Mouse (Mus musculus) forebrain, embryonic 13.5 days (tissue): ENCODE data around the gene Atf2. TPM values are rescaled to one million over a fixed set of nuclear protein-coding genes. Genes with fewer than 3 reads are reported as not detected.
"Not testable (repeated sequence)": the region's sequence is repeated elsewhere in the genome, so short reads cannot be mapped to it uniquely, and the experiment has no call there.

Experiments
- ATAC-seq: fragments of 200-750 bp; cut with Nextera tagmentation; 2 replicates; pipeline ENCODE4 v1.8.0; 2017
- H3K27ac ChIP-seq: fragments of 300-500 bp; sonication (generic); 2 replicates; pipeline ENCODE4 v1.5.1; 2015; ENCODE audit warnings: inconsistent platforms, mild to moderate bottlenecking, moderate library complexity
- H3K27me3 ChIP-seq: fragments of 300-500 bp; sonication (generic); 2 replicates; pipeline ENCODE4 v1.6.1; 2015; ENCODE audit warnings: mild to moderate bottlenecking, inconsistent platforms
- H3K36me3 ChIP-seq: fragments of 300-500 bp; sonication (generic); 2 replicates; pipeline ENCODE4 v1.6.1; 2015; ENCODE audit warnings: mild to moderate bottlenecking, inconsistent platforms; ENCODE audit not compliant: poor library complexity, severe bottlenecking
- H3K4me1 ChIP-seq: fragments of 300-500 bp; sonication (generic); 2 replicates; pipeline ENCODE4 v1.6.1; 2015; ENCODE audit warnings: inconsistent platforms
- H3K4me2 ChIP-seq: fragments of 300-500 bp; sonication (generic); 2 replicates; pipeline ENCODE4 v1.6.1; 2015; ENCODE audit warnings: inconsistent platforms, mild to moderate bottlenecking, moderate library complexity
- H3K4me3 ChIP-seq: fragments of 300-500 bp; sonication (generic); 2 replicates; pipeline ENCODE4 v1.5.1; 2015; ENCODE audit warnings: mild to moderate bottlenecking, inconsistent platforms
- H3K9ac ChIP-seq: fragments of 300-500 bp; sonication (generic); 2 replicates; pipeline ENCODE4 v1.6.1; 2015; ENCODE audit warnings: mild to moderate bottlenecking, inconsistent platforms
- H3K9me3 ChIP-seq: fragments of 300-500 bp; sonication (generic); replicated peaks from 2 replicates; pipeline ENCODE4 v1.6.1; 2016; ENCODE audit warnings: inconsistent platforms
- WGBS: fragments of 180-500 bp; shearing (Covaris S2); methylation state at CpG from one replicate; pipeline ENCODE4 v1.1.7; 2015; 5-methylcytosine and 5-hydroxymethylcytosine counted together
- polyA plus RNA-seq: library from polyadenylated mRNA; unstranded; fragments of >200 nt; fragmentation: Nextera tagmentation; extraction: Ambion mirVana; gene quantifications from 2 replicates; pipeline ENCODE4 v1.2.1, GENCODE M21; 2015

Gene Atf2
- polyA plus RNA-seq, 1 experiment from 2014 or later = 99.9 TPM

GRCm38 (mm10) chr2:73910571-73911174, 18.2 kb upstream of the Atf2 start:
- Histone ChIP-seq H3K27ac (peak overlapping the region; percentile 83), H3K27me3 (no peaks in the 10 kb centered on the region), H3K9me3 (no peaks in the 10 kb centered on the region), H3K9ac (peak overlapping the region; percentile 99), H3K4me3 (peak overlapping the region; percentile 94), H3K4me1 (peaks cover 18% of the 10 kb centered on the region), H3K36me3 (peaks cover 34% of the 10 kb centered on the region), H3K4me2 (peak overlapping the region; percentile 91)
- WGBS = under 1% methylated on average over 30 of the region's 50 CpGs
- peak; percentile 50 for ATAC-seq

- Histone ChIP-seq H3K9ac (no peak overlapping the region), H3K4me1 (peaks cover 18% of the 10 kb centered on the region), H3K27me3 (no peaks in the 10 kb centered on the region), H3K9me3 (no peaks in the 10 kb centered on the region), H3K36me3 (peaks cover 47% of the 10 kb centered on the region), H3K4me3 (no peak overlapping the region), H3K4me2 (no peak overlapping the region), H3K27ac (no peak overlapping the region)
- no peak for ATAC-seq
- 90% methylated on average over 2 of the region's 2 CpGs for WGBS
These were observed 16.7 kb upstream of the Atf2 start for GRCm38 (mm10) chr2:73909116-73909515.

- not testable (repeated sequence) for ATAC-seq, H3K27ac ChIP-seq, H3K27me3 ChIP-seq, H3K4me3 ChIP-seq, H3K4me1 ChIP-seq, H3K4me2 ChIP-seq, H3K9ac ChIP-seq, H3K9me3 ChIP-seq
- peaks cover 54% of the 10 kb centered on the region for H3K36me3 ChIP-seq
These were observed 12.2 kb upstream of the Atf2 start for GRCm38 (mm10) chr2:73904679-73905078.

- H3K36me3 ChIP-seq = peaks cover 47% of the 10 kb centered on the region
- no peak overlapping the region for H3K27ac ChIP-seq
- H3K9me3 ChIP-seq = no peaks in the 10 kb centered on the region
- H3K27me3 ChIP-seq = no peaks in the 10 kb centered on the region
- no peak for ATAC-seq
- 100% methylated on average over 2 of the region's 2 CpGs for WGBS
- no peak overlapping the region for H3K9ac ChIP-seq
- no peak overlapping the region for H3K4me3 ChIP-seq
- H3K4me2 ChIP-seq = no peak overlapping the region
- no peaks in the 10 kb centered on the region for H3K4me1 ChIP-seq
These were observed 11.1 kb upstream of the Atf2 start for GRCm38 (mm10) chr2:73903536-73903935.

- not testable (repeated sequence) for H3K27ac ChIP-seq, H3K9ac ChIP-seq, H3K4me3 ChIP-seq, H3K27me3 ChIP-seq, H3K4me1 ChIP-seq, H3K4me2 ChIP-seq, ATAC-seq, H3K9me3 ChIP-seq
- peaks cover 35% of the 10 kb centered on the region for H3K36me3 ChIP-seq
- 89% methylated on average over 3 of the region's 3 CpGs for WGBS
These were observed 9.9 kb upstream of the Atf2 start for GRCm38 (mm10) chr2:73902328-73902727.

- Histone ChIP-seq H3K4me1 (no peaks in the 10 kb centered on the region), H3K27ac (no peak overlapping the region), H3K27me3 (no peaks in the 10 kb centered on the region), H3K4me2 (no peak overlapping the region), H3K36me3 (peaks cover 23% of the 10 kb centered on the region), H3K9ac (no peak overlapping the region), H3K9me3 (no peaks in the 10 kb centered on the region), H3K4me3 (no peak overlapping the region)
- ATAC-seq = no peak
These were observed 8.7 kb upstream of the Atf2 start for GRCm38 (mm10) chr2:73901169-73901568.

- no peak overlapping the region for H3K27ac ChIP-seq
- H3K4me1 ChIP-seq = no peaks in the 10 kb centered on the region
- no peak for ATAC-seq
- WGBS = 87% methylated on average over 1 of the region's 1 CpGs
- no peak overlapping the region for H3K9ac ChIP-seq
- H3K27me3 ChIP-seq = no peaks in the 10 kb centered on the region
- no peaks in the 10 kb centered on the region for H3K9me3 ChIP-seq
- no peak overlapping the region for H3K4me2 ChIP-seq
- H3K36me3 ChIP-seq = peaks cover 16% of the 10 kb centered on the region
- H3K4me3 ChIP-seq = no peak overlapping the region
These were observed 7.9 kb upstream of the Atf2 start for GRCm38 (mm10) chr2:73900364-73900763.

GRCm38 (mm10) chr2:73896919-73897318, 4.5 kb upstream of the Atf2 start:
- not testable (repeated sequence) for H3K9me3 ChIP-seq, H3K27me3 ChIP-seq, H3K4me3 ChIP-seq, ATAC-seq, H3K4me2 ChIP-seq, H3K27ac ChIP-seq, H3K4me1 ChIP-seq, H3K36me3 ChIP-seq, H3K9ac ChIP-seq
- WGBS = 71% methylated on average over 4 of the region's 4 CpGs

GRCm38 (mm10) chr2:73893473-73894270, 1.2 kb upstream of the Atf2 start:
- H3K4me1 ChIP-seq = peaks cover 12% of the 10 kb centered on the region
- H3K27me3 ChIP-seq = no peaks in the 10 kb centered on the region
- peak overlapping the region; percentile 61 for H3K4me2 ChIP-seq
- no peaks in the 10 kb centered on the region for H3K9me3 ChIP-seq
- peak overlapping the region; percentile 74 for H3K9ac ChIP-seq
- H3K4me3 ChIP-seq = peak overlapping the region; percentile 99
- H3K27ac ChIP-seq = peak overlapping the region; percentile 88
- 65% methylated on average over 22 of the region's 22 CpGs for WGBS
- H3K36me3 ChIP-seq = no peaks in the 10 kb centered on the region
- no peak for ATAC-seq

GRCm38 (mm10) chr2:73891701-73892463, 557 bp downstream of the Atf2 start:
- Histone ChIP-seq H3K36me3 (no peaks in the 10 kb centered on the region), H3K4me2 (peak overlapping the region; percentile 83), H3K4me3 (peak overlapping the region; percentile 99), H3K27me3 (no peaks in the 10 kb centered on the region), H3K27ac (peak overlapping the region; percentile 88), H3K9me3 (no peaks in the 10 kb centered on the region), H3K9ac (peak overlapping the region; percentile 97), H3K4me1 (peaks cover 12% of the 10 kb centered on the region)
- no peak; the same call in 1 of the 2 replicates for ATAC-seq
- WGBS = under 1% methylated on average over 53 of the region's 54 CpGs

GRCm38 (mm10) chr2:73885997-73886396, 6.4 kb downstream of the Atf2 start:
- Histone ChIP-seq H3K27ac (no peak overlapping the region), H3K27me3 (no peaks in the 10 kb centered on the region), H3K36me3 (no peaks in the 10 kb centered on the region), H3K9ac (no peak overlapping the region), H3K4me2 (no peak overlapping the region), H3K9me3 (no peaks in the 10 kb centered on the region), H3K4me1 (no peaks in the 10 kb centered on the region; the same call in 1 of the 2 replicates), H3K4me3 (no peak overlapping the region)
- WGBS = 92% methylated on average over 2 of the region's 2 CpGs
- no peak for ATAC-seq

- no peak for ATAC-seq
- Histone ChIP-seq H3K4me1 (no peaks in the 10 kb centered on the region), H3K9me3 (no peaks in the 10 kb centered on the region), H3K27me3 (no peaks in the 10 kb centered on the region), H3K9ac (no peak overlapping the region), H3K27ac (no peak overlapping the region), H3K36me3 (peaks cover 19% of the 10 kb centered on the region), H3K4me3 (no peak overlapping the region), H3K4me2 (no peak overlapping the region)
- WGBS = 89% methylated on average over 2 of the region's 2 CpGs
These were observed 14.5 kb downstream of the Atf2 start for GRCm38 (mm10) chr2:73877891-73878290.
